Comparison of ENCODE assay signal across 7 mouse cellular contexts in the genomic region with DNA sequence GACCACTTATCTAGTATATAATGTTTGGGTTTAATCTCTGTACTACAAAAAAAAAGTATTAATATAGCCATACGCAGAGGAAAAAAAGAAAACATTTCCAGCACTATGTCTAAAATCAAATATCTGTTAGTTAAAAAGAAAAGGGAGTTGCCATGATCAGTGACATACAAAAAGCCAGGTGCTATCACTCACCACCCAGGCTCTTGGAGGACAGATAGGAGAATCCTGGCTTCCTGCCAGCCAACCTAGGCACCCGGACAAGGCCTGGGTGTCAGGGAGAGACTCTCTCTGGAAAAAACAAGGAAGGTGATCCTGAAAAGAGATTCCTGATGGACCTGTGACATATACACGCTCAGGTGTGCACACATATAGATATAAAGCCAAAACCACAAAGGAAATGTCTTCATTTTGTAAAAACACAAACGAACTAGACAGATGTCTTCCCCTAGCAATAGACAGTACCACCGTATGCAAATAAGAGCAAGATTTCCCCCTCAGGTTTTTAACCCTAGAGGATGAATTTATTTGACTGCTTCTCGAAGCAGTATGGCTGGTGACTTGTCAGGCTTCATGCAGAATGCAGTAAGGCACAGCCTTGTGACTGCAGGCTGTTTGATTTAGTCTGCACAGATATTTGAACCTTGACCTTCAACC. TPM values are rescaled to one million over a fixed set of nuclear protein-coding genes. Genes with fewer than 3 reads are reported as not detected.
DNase-seq lines count a peak whose midpoint lies in the region; ATAC-seq and TF ChIP-seq lines count a peak whose summit lies in the region.

No protein-coding gene starts in this region.

- no peak for TF ChIP-seq POLR2A in lung, adult 2 months (IDR thresholded peaks at IDR 0.05; ENCODE audit: borderline replicate concordance, extremely low read depth, low read depth, low read length)

- H3K4me1 ChIP-seq in lung, embryonic 16.5 days (replicated peaks; ENCODE audit: control insufficient read depth, insufficient read depth, low read length) = peaks cover 13% of the 10 kb centered on the region
- H3K4me1 ChIP-seq in lung, adult 2 months (ENCODE audit: control insufficient read depth, insufficient read depth, low read length) = no peaks in the 10 kb centered on the region
- peaks cover 10% of the 10 kb centered on the region for H3K4me1 ChIP-seq in embryonic facial prominence, embryonic 15.5 days
- H3K4me1 ChIP-seq in limb, embryonic 10.5 days = peaks cover 19% of the 10 kb centered on the region
- H3K4me1 ChIP-seq in neural tube, embryonic 14.5 days (ENCODE audit: control insufficient read depth, insufficient read depth, low read length) = peaks cover 7% of the 10 kb centered on the region; the same call in 1 of the 2 replicates

- H3K9me3 ChIP-seq in lung, embryonic 16.5 days (ENCODE audit: control insufficient read depth, low read length) = no peaks in the 10 kb centered on the region
- H3K9me3 ChIP-seq in embryonic facial prominence, embryonic 15.5 days (replicated peaks) = no peaks in the 10 kb centered on the region
- H3K9me3 ChIP-seq in limb, embryonic 10.5 days (replicated peaks) = no peaks in the 10 kb centered on the region
- no peaks in the 10 kb centered on the region for H3K9me3 ChIP-seq in neural tube, embryonic 14.5 days (ENCODE audit: control insufficient read depth, low read length)

- H3K27me3 ChIP-seq in lung, embryonic 16.5 days (ENCODE audit: control insufficient read depth, insufficient read depth, low read depth, low read length) = no peaks in the 10 kb centered on the region
- H3K27me3 ChIP-seq in embryonic facial prominence, embryonic 15.5 days = no peaks in the 10 kb centered on the region
- H3K27me3 ChIP-seq in limb, embryonic 10.5 days (ENCODE audit: low read depth, poor library complexity, severe bottlenecking) = peaks cover 4% of the 10 kb centered on the region; the same call in 1 of the 2 replicates
- H3K27me3 ChIP-seq in neural tube, embryonic 14.5 days (ENCODE audit: control insufficient read depth, insufficient read depth, low read length) = no peaks in the 10 kb centered on the region

- peak overlapping the region; percentile 34; the same call in 1 of the 2 replicates for H3K4me3 ChIP-seq in lung, embryonic 16.5 days (ENCODE audit: low read length)
- no peak overlapping the region for H3K4me3 ChIP-seq in lung, adult 2 months (replicated peaks; ENCODE audit: extremely low read depth, low read depth, low read length)
- H3K4me3 ChIP-seq in embryonic facial prominence, embryonic 15.5 days (replicated peaks) = no peak overlapping the region; the same call in 1 of the 2 replicates
- H3K4me3 ChIP-seq in limb, embryonic 10.5 days = peak overlapping the region; percentile 37
- peak overlapping the region; percentile 31; the same call in 1 of the 2 replicates for H3K4me3 ChIP-seq in neural tube, embryonic 14.5 days (ENCODE audit: low read depth, low read length)

- no peak for TF ChIP-seq CTCF in lung, adult 2 months (IDR thresholded peaks at IDR 0.05; ENCODE audit: insufficient read depth, low read length)

- no peaks in the 10 kb centered on the region for H3K36me3 ChIP-seq in lung, embryonic 16.5 days (ENCODE audit: control insufficient read depth, insufficient read depth, low read length)
- no peaks in the 10 kb centered on the region for H3K36me3 ChIP-seq in embryonic facial prominence, embryonic 15.5 days
- H3K36me3 ChIP-seq in limb, embryonic 10.5 days = no peaks in the 10 kb centered on the region
- no peaks in the 10 kb centered on the region for H3K36me3 ChIP-seq in neural tube, embryonic 14.5 days (ENCODE audit: control insufficient read depth, insufficient read depth, low read length)

- ATAC-seq in lung, embryonic 16.5 days (ENCODE audit: low read depth) = no peak
- no peak for ATAC-seq in embryonic facial prominence, embryonic 15.5 days (ENCODE audit: insufficient number of reproducible peaks, low FRiP score, low TSS enrichment, low read depth)
- peak; percentile 52 for ATAC-seq in neural tube, embryonic 14.5 days (ENCODE audit: low read depth)
- no peak for ATAC-seq in erythroid progenitor cell, adult 5-6 weeks (replicated peaks; ENCODE audit: low FRiP score, poor library complexity, severe bottlenecking)

- no peak for DNase-seq in lung, adult 2 months
- no peak for DNase-seq in limb, embryonic 10.5 days (ENCODE audit: low spot score)
- no peak for DNase-seq in right cerebral cortex, postnatal 25 days

- H3K4me2 ChIP-seq in lung, embryonic 16.5 days (ENCODE audit: low read depth, low read length) = peak overlapping the region; percentile 63
- peak overlapping the region; percentile 48 for H3K4me2 ChIP-seq in embryonic facial prominence, embryonic 15.5 days (replicated peaks)
- peak overlapping the region; percentile 57 for H3K4me2 ChIP-seq in neural tube, embryonic 14.5 days (ENCODE audit: low read depth, low read length)

- no peak overlapping the region for H3K27ac ChIP-seq in lung, embryonic 16.5 days (ENCODE audit: low read length)
- no peak overlapping the region for H3K27ac ChIP-seq in embryonic facial prominence, embryonic 15.5 days (replicated peaks)
- H3K27ac ChIP-seq in limb, embryonic 10.5 days = peak overlapping the region; percentile 72; the same call in 1 of the 2 replicates
- H3K27ac ChIP-seq in neural tube, embryonic 14.5 days (ENCODE audit: low read depth, low read length) = peak overlapping the region; percentile 87

- WGBS in lung, embryonic 16.5 days = 28% methylated on average over 6 of the region's 6 CpGs
- WGBS in lung, adult 2 months = 44% methylated on average over 6 of the region's 6 CpGs
- WGBS in embryonic facial prominence, embryonic 15.5 days = 44% methylated on average over 6 of the region's 6 CpGs
- 73% methylated on average over 6 of the region's 6 CpGs for WGBS in limb, embryonic 10.5 days
- WGBS in neural tube, embryonic 14.5 days = 50% methylated on average over 6 of the region's 6 CpGs

- no peak overlapping the region for H3K9ac ChIP-seq in lung, embryonic 16.5 days (ENCODE audit: low read length)
- no peak overlapping the region for H3K9ac ChIP-seq in embryonic facial prominence, embryonic 15.5 days
- peak overlapping the region; percentile 32; the same call in 1 of the 2 replicates for H3K9ac ChIP-seq in neural tube, embryonic 14.5 days (replicated peaks; ENCODE audit: low read depth, low read length)

RNA-seq across cellular contexts. Expression of gene Ankrd55, which starts 0.6 kb away (rescaled TPM):
- polyA plus RNA-seq in lung, embryonic 16.5 days (2015; fragmentation: Nextera tagmentation; extraction: Ambion mirVana) = 0.08 TPM in 1 of 2 replicates, not detected in the other
- 0.07 and 0.15 TPM in 2 replicates for polyA plus RNA-seq in lung, adult 2 months (2012; rRNA removed)
- 0.81 and 1.1 TPM in 2 replicates for polyA plus RNA-seq in embryonic facial prominence, embryonic 15.5 days (2015; fragmentation: Nextera tagmentation; extraction: Ambion mirVana)
- polyA plus RNA-seq in limb, embryonic 10.5 days (2016; fragmentation: Nextera tagmentation; extraction: Ambion mirVana) = 0.23 and 0.46 TPM in 2 replicates
- 8.8 and 15.1 TPM in 2 replicates for polyA plus RNA-seq in neural tube, embryonic 14.5 days (2014; fragmentation: Nextera tagmentation; extraction: Ambion mirVana)
- total RNA-seq in erythroid progenitor cell, adult 5-6 weeks (2015; ENCODE audit: low replicate concordance) = not detected in 2 replicates
- total RNA-seq in erythroid progenitor cell, adult 5-6 weeks (2017; ENCODE audit: low replicate concordance) = not detected in 2 replicates

Comparison
In these comparisons a context has a peak if more than half of its experiments do, and no peak if none do; other contexts are left out.
1. H3K4me3 ChIP-seq: peak in lung, embryonic 16.5 days (single experiment), limb, embryonic 10.5 days (single experiment) and neural tube, embryonic 14.5 days (single experiment); none in lung, adult 2 months (single experiment) and embryonic facial prominence, embryonic 15.5 days (single experiment).
2. H3K27ac ChIP-seq: peak in limb, embryonic 10.5 days (single experiment) and neural tube, embryonic 14.5 days (single experiment); none in lung, embryonic 16.5 days (single experiment) and embryonic facial prominence, embryonic 15.5 days (single experiment).
3. Peak in every context shown above with its lines, with median percentiles within 50 percentile points of each other: H3K4me2 ChIP-seq.